Mouse (Mus musculus) lung, adult 10 weeks (tissue): Measurements from ENCODE around the gene Gle1. TPM values are rescaled to one million over a fixed set of nuclear protein-coding genes. Genes with fewer than 3 reads are reported as not detected.

ENCODE experiments used
- polyA plus RNA-seq: library from polyadenylated mRNA; stranded (reverse); fragments of 350-450 nt; fragmentation: Illumina TruSeq; extraction: RNeasy Lipid Tissue Mini Kit (QIAGEN cat#74804); gene quantifications from one replicate; pipeline ENCODE4 v1.2.3, GENCODE M21; 2014; ENCODE audit warnings: low read depth, low replicate concordance; ENCODE audit not compliant: insufficient read depth

Gene Gle1
- 16.5 TPM for polyA plus RNA-seq

DNA sequence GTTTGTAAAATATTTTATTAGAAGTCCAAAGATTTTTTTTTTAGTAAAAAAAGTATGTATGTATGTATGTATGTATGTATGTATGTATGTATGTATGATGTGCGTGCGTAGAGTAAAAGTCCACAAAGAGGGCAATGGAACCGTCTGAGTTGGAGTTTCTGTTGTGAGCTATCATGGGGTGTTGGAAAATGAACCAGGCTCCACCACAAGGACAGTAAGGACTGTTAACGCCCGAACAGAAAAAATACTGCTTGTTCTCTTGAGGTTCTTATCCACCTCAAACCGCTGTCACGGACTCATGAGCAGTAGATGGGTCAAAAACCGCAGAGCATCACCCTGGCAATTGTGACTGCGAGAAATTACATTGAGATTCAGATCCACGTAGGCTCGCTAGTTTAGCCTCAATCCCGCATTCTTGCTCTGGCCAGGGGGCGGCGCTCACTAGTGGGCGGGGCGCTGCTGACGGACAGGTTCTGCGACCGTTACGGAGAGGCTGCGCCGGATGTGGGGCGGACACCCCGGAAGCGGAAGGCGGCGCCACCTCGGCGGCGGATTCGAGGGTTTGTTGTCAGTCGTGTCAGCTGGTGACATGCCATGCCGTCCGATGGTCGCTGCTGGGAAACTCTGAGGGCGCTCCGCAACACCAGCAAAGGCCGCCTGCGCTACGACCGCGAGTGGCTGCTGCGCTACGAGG lies at the start of gene Gle1:
Gene Gle1, plus strand, starts transcription at position 521 of the 694 bp plus-strand sequence.

DNA sequence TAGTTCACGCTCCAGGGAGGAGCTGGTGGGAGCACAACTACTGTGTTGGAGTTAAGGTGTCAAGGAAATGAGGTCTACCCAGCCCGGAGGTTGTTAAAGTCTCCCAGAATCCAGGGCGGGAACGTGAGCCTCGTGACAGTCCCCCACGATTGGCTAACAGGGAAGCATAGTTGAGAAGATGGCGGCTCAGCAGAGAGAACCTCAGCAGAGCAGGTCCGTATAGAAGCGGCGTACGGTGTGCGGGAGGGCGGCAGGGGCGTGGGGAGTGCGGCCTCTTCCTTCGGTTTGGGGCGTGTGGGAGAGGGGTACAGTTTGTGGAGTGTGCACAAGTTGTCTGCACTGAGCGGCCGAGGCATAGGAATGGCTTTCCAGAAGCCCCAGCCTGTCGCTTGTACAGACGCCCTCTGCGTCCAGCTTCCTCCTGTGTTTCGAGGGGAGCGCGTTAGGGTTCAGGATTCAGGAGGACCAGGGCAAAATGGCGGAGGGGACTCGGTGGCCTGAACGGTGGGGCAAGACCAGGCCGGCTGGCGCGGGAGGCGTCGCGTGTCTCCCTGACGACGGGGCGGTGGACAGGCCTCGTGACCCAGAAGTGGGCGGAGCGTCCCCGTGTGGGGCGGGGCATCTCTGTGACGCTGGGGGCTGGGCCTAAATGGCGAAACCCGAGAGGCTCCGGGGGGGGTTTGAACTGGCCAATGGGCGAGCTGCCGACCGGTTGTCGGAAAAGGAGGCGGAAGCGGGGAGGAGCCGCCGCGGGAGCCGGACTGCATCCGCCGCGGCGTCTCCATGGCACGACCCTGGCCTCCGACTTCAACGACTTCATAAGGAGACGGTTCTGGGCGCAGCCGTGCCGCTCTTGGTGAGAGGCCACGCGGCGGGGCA lies 45.9 kb upstream of the Gle1 start, which contains the start of gene Odf2:
Gene Odf2, plus strand, starts transcription at position 156 of the 879 bp plus-strand sequence.

GRCm38 (mm10) chr2:29965250-29965843 lies 30.1 kb downstream of the Gle1 start, which contains the start of gene Sptan1:
TSS of gene Sptan1 (plus strand) at chr2:29965560.

Other genes with a start within 250 kb of the Gle1 start
- gene Gm13420, start 183.7 kb upstream of the Gle1 start, polyA plus RNA-seq = not detected
- gene Gm13547, start 176.1 kb upstream of the Gle1 start, polyA plus RNA-seq = not detected
- 10.4 TPM for gene Coq4, start 147.9 kb upstream of the Gle1 start, polyA plus RNA-seq
- gene Trub2, start 146.9 kb upstream of the Gle1 start, polyA plus RNA-seq = 12.1 TPM
- gene Slc27a4, start 132.8 kb upstream of the Gle1 start, polyA plus RNA-seq = 13.8 TPM
- gene Urm1, start 115.4 kb upstream of the Gle1 start, polyA plus RNA-seq = 41.5 TPM
- gene Cercam, start 66.3 kb upstream of the Gle1 start, polyA plus RNA-seq = 2.7 TPM
- gene Odf2, start 46.2 kb upstream of the Gle1 start, polyA plus RNA-seq = 14.0 TPM
- gene Sptan1, start 30.1 kb downstream of the Gle1 start, polyA plus RNA-seq = 194 TPM
- 15.4 TPM for gene Wdr34, start 113.5 kb downstream of the Gle1 start, polyA plus RNA-seq
- 96.8 TPM for gene Set, start 122.0 kb downstream of the Gle1 start, polyA plus RNA-seq
- 8.9 TPM for gene Pkn3, start 142.3 kb downstream of the Gle1 start, polyA plus RNA-seq
- 15.1 TPM for gene Zdhhc12, start 158.2 kb downstream of the Gle1 start, polyA plus RNA-seq
- 9.9 TPM for gene Zer1, start 189.2 kb downstream of the Gle1 start, polyA plus RNA-seq
- 19.2 TPM for gene Tbc1d13, start 198.3 kb downstream of the Gle1 start, polyA plus RNA-seq
- 20.2 TPM for gene Endog, start 236.1 kb downstream of the Gle1 start, polyA plus RNA-seq
- gene Spout1, start 243.0 kb downstream of the Gle1 start, polyA plus RNA-seq = 13.8 TPM